Mouse (Mus musculus) bone marrow macrophage, adult 2 months (primary cell): Measurements from ENCODE around the gene Tbc1d24.
A peak's percentile ranks its signal among the peaks of the same experiment; 100 is the strongest.

ENCODE experiments used
- CTCF ChIP-seq: IDR thresholded peaks from 2 replicates; pipeline ENCODE4 v1.5.1; 2012; ENCODE audit warnings: low read depth, mild to moderate bottlenecking, low read length, moderate library complexity
- POLR2A ChIP-seq: IDR thresholded peaks from 2 replicates; pipeline ENCODE4 v1.6.1; 2012; ENCODE audit warnings: mild to moderate bottlenecking, low read depth, low read length, borderline replicate concordance

DNA sequence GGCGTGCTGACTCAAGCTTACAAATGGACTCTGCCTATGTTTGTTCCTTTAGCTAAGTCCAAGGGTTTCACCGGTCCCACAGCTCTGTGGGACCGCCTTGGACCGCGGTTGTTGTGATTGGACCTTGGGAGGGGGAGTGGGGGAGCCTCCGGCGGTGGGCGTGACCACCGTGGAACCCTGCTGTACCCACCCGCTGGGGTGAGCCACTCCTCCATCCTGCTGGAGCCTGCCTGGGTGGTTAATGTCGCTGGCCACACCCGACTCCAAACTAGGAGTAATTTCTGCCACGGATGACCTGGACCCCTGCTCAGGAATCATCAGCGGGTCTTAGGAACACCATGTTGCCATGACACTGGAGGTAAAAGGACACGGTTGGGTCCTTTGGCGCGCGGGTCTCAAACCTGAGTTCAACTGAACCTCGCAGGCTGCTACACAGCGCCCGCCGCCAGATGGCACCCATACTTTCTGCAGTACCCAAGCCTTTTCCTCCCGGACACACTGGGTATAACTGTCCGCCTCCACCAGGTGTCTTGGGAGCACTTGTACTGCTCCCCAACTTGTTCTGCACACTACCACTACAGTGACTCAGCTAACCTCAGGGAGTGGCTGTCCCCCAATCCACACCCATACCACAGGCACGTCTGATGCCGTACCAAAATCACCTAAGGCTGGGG is 53.3 kb downstream of the Tbc1d24 start:
- no peak for TF ChIP-seq POLR2A
- TF ChIP-seq CTCF: peak; percentile 65
